In the genomic region with DNA sequence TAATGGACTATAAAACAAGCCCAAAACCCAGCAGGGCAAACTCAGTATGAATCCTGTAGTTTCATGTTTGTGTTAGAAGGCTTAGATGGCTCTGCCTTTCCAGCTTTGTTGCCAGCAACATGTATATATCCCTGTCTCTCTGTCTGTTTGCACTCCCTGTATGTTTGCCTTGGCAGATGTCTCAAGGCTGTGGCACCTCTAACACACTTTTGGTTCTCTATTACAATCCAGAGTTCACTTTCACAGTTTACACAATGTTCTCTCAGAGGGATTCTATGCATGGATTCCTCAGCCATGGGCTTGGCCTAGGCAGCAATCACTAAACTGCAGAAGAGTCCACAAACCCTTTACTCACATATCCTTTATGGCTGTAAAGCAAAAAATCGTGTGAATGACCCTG, we compare ENCODE assay signal across 18 mouse cellular contexts. TPM values are rescaled to one million over a fixed set of nuclear protein-coding genes. Genes with fewer than 3 reads are reported as not detected.
"Had no signal": no experiment of that assay in that cellular context is flagged by ENCODE, and none has a peak within 500 bp of the region (broad histone marks: within the 10 kb centered on the region; RNA-seq: fewer than 3 reads in every experiment).

No protein-coding gene starts in this region.

- H3K27me3 ChIP-seq: intestine, embryonic 15.5 days had no signal

- H3K4me3 ChIP-seq: intestine, embryonic 15.5 days; kidney, embryonic 15.5 days; layer of hippocampus, adult 2 months had no signal

- H3K27ac ChIP-seq: intestine, embryonic 15.5 days; kidney, embryonic 15.5 days; layer of hippocampus, adult 2 months; liver, embryonic 14.5 days had no signal

- H3K9ac ChIP-seq: intestine, embryonic 15.5 days; kidney, embryonic 15.5 days; liver, embryonic 14.5 days had no signal

- H3K4me1 ChIP-seq: intestine, embryonic 15.5 days; kidney, embryonic 15.5 days had no signal

- DNase-seq: kidney, adult 11 months; kidney, adult 8-10 months; kidney, postnatal 10 days; kidney, postnatal 36 days; layer of hippocampus, adult 9-11 months; lung, adult 2 months; lung, postnatal 14 days; lung, postnatal 4 days; midbrain, embryonic 14.5 days; thymus, postnatal 25 days had no signal

- H3K4me2 ChIP-seq: intestine, embryonic 15.5 days; kidney, embryonic 15.5 days; midbrain, embryonic 11.5 days had no signal

- ATAC-seq: intestine, embryonic 15.5 days had no signal

- H3K36me3 ChIP-seq: intestine, embryonic 15.5 days; kidney, embryonic 15.5 days had no signal

- H3K9me3 ChIP-seq: intestine, embryonic 15.5 days; kidney, embryonic 15.5 days had no signal

RNA-seq across cellular contexts. Expression of a gene that starts 50.9 kb away (rescaled TPM):
- total RNA-seq: megakaryocyte progenitor cell, adult 5-6 weeks; megakaryocyte-erythroid progenitor cell, adult 5-6 weeks had no signal
- polyA plus RNA-seq: small intestine, adult 2 months had no signal
